Mouse (Mus musculus): Measurements from ENCODE around the gene Kif26a. TPM values are rescaled to one million over a fixed set of nuclear protein-coding genes. Genes with fewer than 3 reads are reported as not detected.

The Kif26a gene
- total and polyA plus RNA-seq, 2 experiments from 2014 or later: 5.0 to 55.1 TPM

- Histone ChIP-seq H3K4me1 (ENCODE audit: insufficient read depth) (peaks cover 6% of the 10 kb centered on the region; the same call in 1 of the 2 replicates), H3K27me3 (ENCODE audit: insufficient read depth, low read length) (no peaks in the 10 kb centered on the region), H3K4me2 (ENCODE audit: low read depth) (no peak overlapping the region), H3K27ac (ENCODE audit: low read depth, low read length) (0 out of 2 replicates have a peak overlapping the region, but pooled peaks have one; percentile 15), H3K4me3 (ENCODE audit: low read depth, low read length) (no peak overlapping the region), H3K9ac (no peak overlapping the region), H3K36me3 (ENCODE audit: insufficient read depth) (no peaks in the 10 kb centered on the region), H3K9me3 (ENCODE audit: low read length) (no peaks in the 10 kb centered on the region)
- TF ChIP-seq CTCF (IDR thresholded peaks at IDR 0.05; ENCODE audit: low read depth): no peak
- ATAC-seq: peak; percentile 69
- peak; percentile 49 for DNase-seq
- WGBS: 8% methylated on average over 11 of the region's 13 CpGs
These were observed 64.6 kb downstream of the Kif26a start for GRCm38 (mm10) chr12:112210622-112211021.

DNA sequence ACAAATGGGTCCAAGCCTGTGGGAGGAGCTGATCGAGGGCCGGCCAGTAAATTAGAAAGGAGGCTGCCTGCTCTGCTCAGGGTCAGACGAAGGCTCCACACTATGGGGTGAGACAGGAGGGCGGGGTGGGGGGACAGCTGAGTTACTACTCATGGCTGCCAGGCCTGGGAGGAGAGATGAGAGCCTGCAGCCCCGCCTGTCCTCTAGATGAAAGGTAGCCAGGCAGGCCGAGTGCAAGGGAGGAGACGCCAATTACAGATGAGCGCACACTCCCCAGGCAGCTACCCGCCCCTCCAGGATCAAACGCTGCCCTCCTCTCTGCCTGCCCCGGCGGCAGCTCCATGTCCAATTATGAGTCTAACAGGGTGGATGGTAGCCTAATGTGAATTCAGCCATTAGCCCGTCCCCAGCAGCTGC lies 68.4 kb downstream of the Kif26a start:
- no peak for TF ChIP-seq CTCF (IDR thresholded peaks at IDR 0.05; ENCODE audit: low read depth)
- H3K4me2 ChIP-seq (ENCODE audit: low read depth): no peak overlapping the region
- no peak overlapping the region for H3K4me3 ChIP-seq (ENCODE audit: low read depth, low read length)
- 15% methylated on average over 13 of the region's 13 CpGs for WGBS
- no peaks in the 10 kb centered on the region for H3K9me3 ChIP-seq (ENCODE audit: low read length)
- ATAC-seq: no peak
- DNase-seq: no peak
- no peaks in the 10 kb centered on the region for H3K36me3 ChIP-seq (ENCODE audit: insufficient read depth)
- H3K9ac ChIP-seq: no peak overlapping the region
- H3K27ac ChIP-seq (ENCODE audit: low read depth, low read length): no peak overlapping the region
- H3K4me1 ChIP-seq (ENCODE audit: insufficient read depth): peaks cover 18% of the 10 kb centered on the region
- no peaks in the 10 kb centered on the region for H3K27me3 ChIP-seq (ENCODE audit: insufficient read depth, low read length)

- H3K36me3 ChIP-seq (ENCODE audit: insufficient read depth): no peaks in the 10 kb centered on the region
- 93% methylated on average over 7 of the region's 7 CpGs for WGBS
These were observed 69.5 kb downstream of the Kif26a start for GRCm38 (mm10) chr12:112215545-112215944.

GRCm38 (mm10) chr12:112217021-112217420 lies 71.0 kb downstream of the Kif26a start:
- H3K4me1 ChIP-seq (ENCODE audit: insufficient read depth): peaks cover 18% of the 10 kb centered on the region
- no peak for TF ChIP-seq CTCF (IDR thresholded peaks at IDR 0.05; ENCODE audit: low read depth)
- no peak overlapping the region for H3K4me3 ChIP-seq (ENCODE audit: low read depth, low read length)
- ATAC-seq (peak; percentile 89), DNase-seq (peak; percentile 79)
- H3K9ac ChIP-seq: peak overlapping the region; percentile 6; the same call in 1 of the 2 replicates
- WGBS: 13% methylated on average over 7 of the region's 7 CpGs
- peak overlapping the region; percentile 51 for H3K27ac ChIP-seq (ENCODE audit: low read depth, low read length)
- H3K9me3 ChIP-seq (ENCODE audit: low read length): no peaks in the 10 kb centered on the region
- no peak overlapping the region for H3K4me2 ChIP-seq (ENCODE audit: low read depth)
- H3K36me3 ChIP-seq (ENCODE audit: insufficient read depth): no peaks in the 10 kb centered on the region
- H3K27me3 ChIP-seq (ENCODE audit: insufficient read depth, low read length): no peaks in the 10 kb centered on the region

More at GRCm38 (mm10) chr12:112215545-112215944, 69.5 kb downstream of the Kif26a start:
- TF ChIP-seq CTCF (IDR thresholded peaks at IDR 0.05; ENCODE audit: low read depth): no peak
- no peak overlapping the region for H3K4me2 ChIP-seq (ENCODE audit: low read depth)
- peaks cover 15% of the 10 kb centered on the region for H3K4me1 ChIP-seq (ENCODE audit: insufficient read depth)
- ATAC-seq (no peak), DNase-seq (no peak)
- no peaks in the 10 kb centered on the region for H3K9me3 ChIP-seq (ENCODE audit: low read length)
- no peak overlapping the region for H3K4me3 ChIP-seq (ENCODE audit: low read depth, low read length)
- H3K9ac ChIP-seq: no peak overlapping the region
- H3K27me3 ChIP-seq (ENCODE audit: insufficient read depth, low read length): no peaks in the 10 kb centered on the region
- H3K27ac ChIP-seq (ENCODE audit: low read depth, low read length): no peak overlapping the region

DNA sequence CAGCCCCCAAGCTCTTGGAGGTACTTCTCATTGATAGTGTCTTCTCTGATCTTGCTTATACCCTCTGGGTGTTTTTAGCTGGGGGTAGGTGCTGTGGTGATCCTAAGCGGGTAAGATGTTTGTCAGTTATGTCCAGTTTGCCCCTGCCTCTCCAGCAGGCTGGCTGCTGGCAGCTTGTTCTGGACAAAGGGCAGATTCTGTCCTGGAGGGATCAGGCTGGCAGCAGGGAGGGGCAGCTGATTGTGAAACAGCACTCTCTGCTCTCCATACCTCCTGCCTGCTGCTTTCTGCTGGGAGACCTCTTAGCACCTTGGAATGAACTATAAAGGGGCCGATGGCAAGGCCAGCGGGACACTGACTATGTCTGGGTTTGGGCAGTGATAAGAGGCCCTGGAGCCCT lies 71.7 kb downstream of the Kif26a start:
- Histone ChIP-seq H3K27ac (ENCODE audit: low read depth, low read length) (0 out of 2 replicates have a peak overlapping the region, but pooled peaks have one; percentile 51), H3K4me3 (ENCODE audit: low read depth, low read length) (no peak overlapping the region), H3K4me1 (ENCODE audit: insufficient read depth) (peaks cover 24% of the 10 kb centered on the region), H3K9me3 (ENCODE audit: low read length) (no peaks in the 10 kb centered on the region), H3K9ac (no peak overlapping the region), H3K36me3 (ENCODE audit: insufficient read depth) (no peaks in the 10 kb centered on the region), H3K4me2 (ENCODE audit: low read depth) (no peak overlapping the region), H3K27me3 (ENCODE audit: insufficient read depth, low read length) (no peaks in the 10 kb centered on the region)
- ATAC-seq (no peak), DNase-seq (no peak)
- TF ChIP-seq CTCF (IDR thresholded peaks at IDR 0.05; ENCODE audit: low read depth): no peak
- WGBS: 68% methylated on average over 3 of the region's 3 CpGs

DNA sequence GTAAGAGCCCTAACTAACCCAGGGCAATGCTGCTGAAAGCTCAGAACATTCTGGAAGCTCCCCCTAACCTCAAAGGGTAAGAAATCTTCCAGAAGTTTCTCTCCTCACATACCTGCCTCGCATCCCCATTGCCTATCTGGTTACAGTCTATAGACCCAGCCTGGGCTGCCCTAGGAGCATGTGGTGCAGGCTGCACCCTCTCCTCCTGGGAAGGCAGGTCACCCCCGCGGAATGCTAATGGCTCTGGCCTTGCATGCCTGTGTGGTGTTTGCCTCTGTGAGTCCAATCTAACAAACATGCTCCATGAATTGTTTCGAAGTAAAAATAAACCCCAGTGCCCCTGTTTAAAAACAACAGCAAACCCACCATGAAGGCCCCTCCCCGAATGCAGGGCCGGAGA lies 75.3 kb downstream of the Kif26a start:
- DNase-seq (no peak), ATAC-seq (no peak)
- Histone ChIP-seq H3K4me1 (ENCODE audit: insufficient read depth) (peaks cover 24% of the 10 kb centered on the region), H3K27me3 (ENCODE audit: insufficient read depth, low read length) (no peaks in the 10 kb centered on the region), H3K4me2 (ENCODE audit: low read depth) (no peak overlapping the region), H3K36me3 (ENCODE audit: insufficient read depth) (no peaks in the 10 kb centered on the region), H3K9me3 (ENCODE audit: low read length) (no peaks in the 10 kb centered on the region), H3K9ac (no peak overlapping the region), H3K27ac (ENCODE audit: low read depth, low read length) (no peak overlapping the region), H3K4me3 (ENCODE audit: low read depth, low read length) (no peak overlapping the region)
- TF ChIP-seq CTCF (IDR thresholded peaks at IDR 0.05; ENCODE audit: low read depth): no peak
- 33% methylated on average over 6 of the region's 6 CpGs for WGBS

- no peak for TF ChIP-seq CTCF (IDR thresholded peaks at IDR 0.05; ENCODE audit: low read depth)
- peaks cover 18% of the 10 kb centered on the region for H3K4me1 ChIP-seq (ENCODE audit: insufficient read depth)
- peak; percentile 74 for ATAC-seq
- H3K27me3 ChIP-seq (ENCODE audit: insufficient read depth, low read length): no peaks in the 10 kb centered on the region
- no peaks in the 10 kb centered on the region for H3K36me3 ChIP-seq (ENCODE audit: insufficient read depth)
- WGBS: 9% methylated on average over 19 of the region's 19 CpGs
- no peak overlapping the region for H3K27ac ChIP-seq (ENCODE audit: low read depth, low read length)
- H3K9me3 ChIP-seq (ENCODE audit: low read length): no peaks in the 10 kb centered on the region
- no peak overlapping the region for H3K4me2 ChIP-seq (ENCODE audit: low read depth)
- DNase-seq: peak; percentile 72
- H3K9ac ChIP-seq: no peak overlapping the region
- H3K4me3 ChIP-seq (ENCODE audit: low read depth, low read length): no peak overlapping the region
These were observed 75.9 kb downstream of the Kif26a start for GRCm38 (mm10) chr12:112221754-112222439.

Data from forebrain, postnatal 0 days (tissue).